Mouse (Mus musculus): ENCODE measurements around the gene Upk3b. TPM values are rescaled to one million over a fixed set of nuclear protein-coding genes. Genes with fewer than 3 reads are reported as not detected.
"Not testable (repeated sequence)": the region's sequence is repeated elsewhere in the genome, so short reads cannot be mapped to it uniquely, and the experiment has no call there.

The Upk3b gene
- total RNA-seq, 2 experiments from 2014 or later = not detected

DNA sequence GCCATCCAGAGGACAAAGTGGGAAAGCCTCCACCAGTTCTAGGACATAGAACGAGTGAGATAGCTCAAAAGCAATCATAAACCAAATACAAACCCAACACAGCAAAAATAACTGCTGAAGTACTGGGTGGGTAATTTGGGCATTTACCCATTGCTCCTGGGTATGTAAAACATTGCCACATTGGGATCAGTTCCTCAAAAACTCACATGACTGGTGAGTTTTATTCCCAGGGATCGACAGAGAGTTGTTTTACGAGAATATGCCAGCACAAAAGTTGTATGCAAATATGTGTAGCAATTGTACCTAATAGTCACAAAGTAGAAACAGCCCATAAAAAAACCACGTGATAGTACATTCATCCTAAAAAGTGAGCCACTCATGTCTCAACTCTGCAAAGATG lies 3.4 kb upstream of the Upk3b start:
- peak; percentile 63 for ATAC-seq (ENCODE audit: poor library complexity, severe bottlenecking)

- peak; percentile 58 for ATAC-seq (ENCODE audit: poor library complexity, severe bottlenecking)
These were observed 3.0 kb upstream of the Upk3b start for GRCm38 (mm10) chr5:136035285-136035684.

GRCm38 (mm10) chr5:136036667-136037066 lies 1.6 kb upstream of the Upk3b start:
- no peak for ATAC-seq (ENCODE audit: poor library complexity, severe bottlenecking)

DNA sequence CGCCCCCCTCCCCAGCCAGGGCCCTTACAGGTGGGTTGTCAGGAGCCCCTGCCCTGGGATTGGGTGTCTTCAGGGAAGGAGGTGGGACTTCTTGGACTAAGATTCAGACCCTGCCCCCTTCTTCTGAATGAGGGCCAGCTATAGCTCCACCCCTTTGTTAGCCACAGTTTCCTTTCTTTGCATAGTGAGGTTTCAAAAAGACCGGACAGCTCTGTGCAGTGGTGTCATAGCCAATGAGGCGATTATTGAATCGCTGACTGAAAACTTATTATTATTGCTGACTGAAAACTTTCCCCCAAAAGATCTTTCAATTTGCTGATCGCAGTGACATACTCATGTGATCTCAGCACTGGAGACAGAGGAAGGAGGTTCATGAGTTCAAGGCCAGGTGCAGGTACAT lies 1.9 kb downstream of the Upk3b start:
- ATAC-seq (ENCODE audit: poor library complexity, severe bottlenecking) = no peak

GRCm38 (mm10) chr5:136041260-136041659 lies 3.0 kb downstream of the Upk3b start:
- no peak for ATAC-seq (ENCODE audit: poor library complexity, severe bottlenecking)

- ATAC-seq (ENCODE audit: poor library complexity, severe bottlenecking) = no peak
These were observed 3.4 kb downstream of the Upk3b start for GRCm38 (mm10) chr5:136041666-136042065.

DNA sequence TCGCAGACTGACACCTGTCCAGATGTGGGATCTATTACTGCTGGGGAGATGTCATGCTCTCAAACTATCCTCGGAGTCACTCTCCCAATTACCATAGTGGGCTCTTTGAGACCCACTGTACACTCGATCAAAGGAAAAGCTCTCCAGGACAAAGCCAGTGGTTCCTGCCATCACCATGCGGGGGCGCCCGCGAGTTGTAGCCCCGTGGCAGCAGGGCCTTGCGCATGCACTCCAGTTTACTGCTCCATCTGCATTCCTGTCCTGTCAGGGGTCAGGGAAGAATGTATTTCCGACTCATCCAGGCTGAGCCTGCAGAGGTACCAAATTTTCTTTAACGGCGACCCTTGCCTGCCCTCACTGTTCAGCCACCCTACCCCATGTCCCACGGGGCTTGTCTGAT lies 6.6 kb downstream of the Upk3b start:
- no peak for ATAC-seq (ENCODE audit: poor library complexity, severe bottlenecking)

- peak; percentile 54; the same call in 1 of the 2 replicates for ATAC-seq (ENCODE audit: poor library complexity, severe bottlenecking)
These were observed 7.1 kb downstream of the Upk3b start for GRCm38 (mm10) chr5:136045408-136045807.

GRCm38 (mm10) chr5:136045987-136046386 lies 7.7 kb downstream of the Upk3b start:
- ATAC-seq (ENCODE audit: poor library complexity, severe bottlenecking) = peak; percentile 80

- ATAC-seq (ENCODE audit: poor library complexity, severe bottlenecking) = not testable (repeated sequence)
These were observed 10.2 kb downstream of the Upk3b start for GRCm38 (mm10) chr5:136048541-136048940.

- ATAC-seq (ENCODE audit: poor library complexity, severe bottlenecking) = no peak
These were observed 11.6 kb downstream of the Upk3b start for GRCm38 (mm10) chr5:136049926-136050325.

GRCm38 (mm10) chr5:136051231-136052085 lies 13.2 kb downstream of the Upk3b start:
- ATAC-seq (ENCODE audit: poor library complexity, severe bottlenecking) = no peak

- no peak for ATAC-seq (ENCODE audit: poor library complexity, severe bottlenecking)
These were observed 14.8 kb downstream of the Upk3b start for GRCm38 (mm10) chr5:136052861-136053655.

DNA sequence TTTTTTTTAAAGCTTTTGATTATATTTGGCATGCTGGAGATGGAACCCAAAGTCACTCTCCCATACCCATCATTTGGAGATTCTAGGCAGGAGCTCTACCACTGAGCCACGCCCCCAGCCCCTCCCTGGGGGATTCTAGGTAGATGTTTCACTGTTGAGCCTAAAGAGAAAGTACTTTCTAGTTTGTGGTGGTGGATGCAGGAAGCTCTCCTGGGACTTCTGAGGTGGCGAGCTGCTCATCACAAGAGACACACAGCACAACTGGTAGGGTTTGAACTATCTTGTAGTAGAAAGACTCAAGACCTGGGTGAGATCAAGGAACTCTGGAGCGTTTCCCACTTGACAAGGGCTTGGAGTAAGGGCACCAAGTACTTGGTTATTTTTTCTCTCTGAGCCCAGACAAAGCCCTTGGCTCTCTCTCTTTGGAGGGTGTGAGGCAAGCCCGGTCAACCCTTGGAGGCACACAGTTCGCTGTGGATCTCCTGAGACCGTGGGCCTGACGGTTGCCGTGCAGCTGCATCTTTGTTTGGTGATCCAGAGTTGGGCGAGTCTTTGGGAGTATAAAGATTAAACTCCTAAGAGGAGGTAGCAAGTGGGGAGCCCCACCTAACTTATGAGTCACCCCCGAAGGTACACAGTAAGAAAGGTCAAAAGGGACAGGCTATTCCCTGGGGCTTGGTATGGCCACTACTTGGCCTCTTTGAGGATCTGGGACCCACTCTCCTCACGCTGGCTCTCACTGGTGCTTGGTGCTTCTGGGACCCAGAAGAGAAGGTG lies 16.2 kb downstream of the Upk3b start, which contains the start of gene Upk3bl:
TSS of gene Upk3bl (plus strand) at position 192 of the 777 bp plus-strand sequence.
- no peak for ATAC-seq (ENCODE audit: poor library complexity, severe bottlenecking)

DNA sequence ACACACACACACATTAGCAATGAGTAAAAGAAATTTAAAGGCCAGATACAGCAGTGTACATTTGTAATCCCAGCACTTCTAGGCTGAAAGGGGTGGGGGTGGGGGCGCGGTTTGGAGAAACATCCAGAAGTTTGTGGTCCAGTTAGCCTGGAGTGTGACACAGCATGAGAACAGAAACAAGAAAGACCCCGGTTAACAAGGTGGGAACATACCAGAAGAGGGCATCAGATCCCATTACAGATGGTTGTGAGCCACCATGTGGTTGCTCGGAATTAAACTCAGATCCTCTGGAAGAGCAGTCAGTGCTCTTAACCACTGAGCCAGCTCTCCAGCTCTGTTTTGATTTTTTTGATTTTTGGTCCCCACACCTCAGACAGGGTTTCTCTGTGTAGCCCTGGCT lies 17.8 kb downstream of the Upk3b start:
- ATAC-seq (ENCODE audit: poor library complexity, severe bottlenecking) = no peak

DNA sequence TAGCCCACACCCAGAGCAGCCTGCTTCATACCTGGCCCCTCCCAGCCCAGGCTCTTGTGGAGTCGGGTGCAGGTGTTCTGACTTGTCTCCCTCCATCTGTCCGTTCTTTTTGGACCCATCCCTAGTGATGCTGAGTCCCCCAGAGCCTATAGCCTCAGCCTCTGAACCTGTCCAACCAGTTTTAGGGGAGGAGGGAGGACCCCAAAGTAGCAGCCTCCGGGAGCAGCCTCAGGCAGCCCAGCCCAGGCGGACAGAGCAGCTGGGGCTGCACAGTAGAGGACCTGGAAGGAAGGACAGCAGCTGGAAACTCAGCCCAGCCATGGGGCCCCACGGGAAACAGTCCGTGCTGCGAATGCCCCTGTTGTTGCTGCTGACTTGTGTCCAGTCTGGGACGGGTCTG lies 18.8 kb downstream of the Upk3b start:
- ATAC-seq (ENCODE audit: poor library complexity, severe bottlenecking) = no peak

GRCm38 (mm10) chr5:136061567-136061966 lies 23.3 kb downstream of the Upk3b start:
- peak; percentile 76 for ATAC-seq (ENCODE audit: poor library complexity, severe bottlenecking)

DNA sequence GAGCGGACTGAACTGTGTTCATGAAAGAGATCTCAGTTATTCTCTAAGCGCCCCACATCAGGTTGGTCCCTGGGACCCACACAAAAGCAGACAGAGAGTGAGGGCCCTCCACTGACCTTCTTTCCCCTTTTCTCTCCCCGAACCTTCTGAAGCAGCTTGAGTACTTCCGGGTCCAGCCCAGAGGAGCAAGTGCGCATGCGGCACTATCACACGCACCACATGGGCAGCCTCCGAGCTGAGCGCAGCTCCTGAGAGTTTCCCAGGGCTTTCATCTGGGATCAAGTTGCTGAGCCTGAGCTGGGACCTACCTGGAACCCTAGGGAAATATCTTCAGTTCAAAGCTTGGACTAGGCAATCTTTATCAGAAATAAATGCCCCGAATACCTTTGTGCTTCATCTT lies 25.6 kb downstream of the Upk3b start:
- ATAC-seq (ENCODE audit: poor library complexity, severe bottlenecking) = no peak

DNA sequence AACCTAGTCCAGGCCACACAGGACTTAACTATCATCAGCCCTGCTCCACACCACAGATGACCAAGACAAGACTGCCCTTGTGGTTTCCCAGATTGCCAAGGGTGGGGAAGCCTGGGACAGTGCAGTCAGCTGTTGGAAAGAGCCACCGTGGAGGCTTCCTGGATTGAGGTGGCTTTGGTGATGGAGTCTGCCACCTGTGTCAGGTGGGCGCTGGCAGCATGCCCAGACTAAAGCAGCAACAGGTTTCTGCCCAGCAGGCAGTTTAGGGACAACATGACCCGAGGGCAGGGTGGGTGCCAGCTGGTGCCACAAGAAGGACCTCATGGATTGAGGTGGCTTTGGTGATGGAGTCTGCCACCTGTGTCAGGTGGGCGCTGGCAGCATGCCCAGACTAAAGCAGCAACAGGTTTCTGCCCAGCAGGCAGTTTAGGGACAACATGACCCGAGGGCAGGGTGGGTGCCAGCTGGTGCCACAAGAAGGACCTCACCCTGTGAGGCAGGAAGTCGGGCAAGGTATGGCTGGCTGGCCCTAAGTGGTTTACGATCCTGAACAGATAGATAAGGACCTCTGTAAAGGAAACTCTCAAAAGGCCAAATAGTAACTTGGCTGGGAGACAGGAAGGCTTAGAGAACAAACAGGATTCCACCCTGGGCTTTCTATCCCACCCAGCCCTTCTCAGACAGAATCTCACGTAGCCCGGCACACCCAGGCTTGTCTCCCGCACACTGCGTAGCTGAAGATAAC lies 28.3 kb downstream of the Upk3b start:
- ATAC-seq (ENCODE audit: poor library complexity, severe bottlenecking) = not testable (repeated sequence)

- ATAC-seq (ENCODE audit: poor library complexity, severe bottlenecking) = no peak
These were observed 31.1 kb downstream of the Upk3b start for GRCm38 (mm10) chr5:136069411-136069810.

Data from megakaryocyte, adult 5-6 weeks (primary cell).